Mouse (Mus musculus) frontal cortex, postnatal 14 days (tissue): ENCODE data around the gene Mtmr4.

Experiments used
- DNase-seq, 2 experiments: peaks; one replicate each; pipeline ENCODE4 v3.0.0; 2022; ENCODE audit warnings: low spot score in 2 of 2

Gene Mtmr4

GRCm38 (mm10) chr11:87591526-87592353 lies at the start of gene Mtmr4:
TSS of gene Mtmr4 (plus strand) at chr11:87592162.
- DNase-seq: peak; percentile 99 to 100

GRCm38 (mm10) chr11:87542285-87542684 lies 49.7 kb upstream of the Mtmr4 start:
- no peak for DNase-seq

- no peak for DNase-seq
Observed at GRCm38 (mm10) chr11:87542906-87543305, 49.1 kb upstream of the Mtmr4 start.

GRCm38 (mm10) chr11:87553342-87553741 lies 38.6 kb upstream of the Mtmr4 start:
- no peak for DNase-seq

- no peak for DNase-seq
Observed at GRCm38 (mm10) chr11:87554386-87554785, 37.6 kb upstream of the Mtmr4 start.

- DNase-seq: no peak
Observed at GRCm38 (mm10) chr11:87555106-87555703, 36.8 kb upstream of the Mtmr4 start.

GRCm38 (mm10) chr11:87561208-87561607 lies 30.8 kb upstream of the Mtmr4 start:
- no peak for DNase-seq

GRCm38 (mm10) chr11:87566501-87566900 lies 25.5 kb upstream of the Mtmr4 start, which contains the start of gene Gm11492:
TSS of gene Gm11492 (plus strand) at chr11:87566653.
- DNase-seq: no peak

- no peak for DNase-seq
Observed at GRCm38 (mm10) chr11:87568255-87568953, 23.6 kb upstream of the Mtmr4 start, which contains the start of gene Sept4. TSS of gene Sept4 (plus strand) at chr11:87568903.

- no peak for DNase-seq
Observed at GRCm38 (mm10) chr11:87570743-87571142, 21.2 kb upstream of the Mtmr4 start.

- DNase-seq: no peak
Observed at GRCm38 (mm10) chr11:87571361-87571950, 20.5 kb upstream of the Mtmr4 start.

GRCm38 (mm10) chr11:87573751-87574150 lies 18.2 kb upstream of the Mtmr4 start:
- no peak for DNase-seq

- DNase-seq: no peak
Observed at GRCm38 (mm10) chr11:87574520-87575180, 17.3 kb upstream of the Mtmr4 start.

GRCm38 (mm10) chr11:87577601-87578248 lies 14.2 kb upstream of the Mtmr4 start:
- no peak for DNase-seq

GRCm38 (mm10) chr11:87578249-87578962 lies 13.6 kb upstream of the Mtmr4 start:
- DNase-seq: peak; percentile 39 to 51

GRCm38 (mm10) chr11:87578963-87579601 lies 12.9 kb upstream of the Mtmr4 start:
- peak in 1 of 2 experiments; percentile 40 for DNase-seq

- no peak for DNase-seq
Observed at GRCm38 (mm10) chr11:87579713-87580112, 12.2 kb upstream of the Mtmr4 start.

- DNase-seq: no peak
Observed at GRCm38 (mm10) chr11:87580543-87581085, 11.3 kb upstream of the Mtmr4 start.

- DNase-seq: no peak
Observed at GRCm38 (mm10) chr11:87581161-87581865, 10.6 kb upstream of the Mtmr4 start.
